Comparison of ENCODE assay signal across 8 mouse cellular contexts in genomic region chr4:127243953-127244352, GRCm38 (mm10). TPM values are rescaled to one million over a fixed set of nuclear protein-coding genes. Genes with fewer than 3 reads are reported as not detected.
DNase-seq lines count a peak whose midpoint lies in the region; ATAC-seq lines count a peak whose summit lies in the region.

No protein-coding gene starts in this region.

- no peak for DNase-seq in lung, postnatal 10 days
- DNase-seq in c-Kit-positive CD71-positive TER-119-positive erythroid progenitor cells, embryonic 14.5 days (ENCODE audit: low spot score): peak; percentile 60
- no peak for DNase-seq in left cerebral cortex, adult 9 months (ENCODE audit: low spot score in 2 of 2)
- DNase-seq in kidney, adult 8-10 months: no peak
- no peak for DNase-seq in layer of hippocampus, postnatal 36 days

- H3K27me3 ChIP-seq in lung, embryonic 15.5 days: no peaks in the 10 kb centered on the region
- no peaks in the 10 kb centered on the region for H3K27me3 ChIP-seq in hindbrain, embryonic 16.5 days (replicated peaks; ENCODE audit: control insufficient read depth, insufficient read depth, low read length)
- H3K27me3 ChIP-seq in midbrain, embryonic 13.5 days: no peaks in the 10 kb centered on the region

- no peak; the same call in none of the 2 replicates for ATAC-seq in lung, embryonic 15.5 days (ENCODE audit: borderline replicate concordance, extremely low read depth, low FRiP score, low TSS enrichment)
- peak; percentile 72 for ATAC-seq in hindbrain, embryonic 16.5 days
- ATAC-seq in midbrain, embryonic 13.5 days: no peak

- H3K4me1 ChIP-seq in lung, embryonic 15.5 days: peaks cover 13% of the 10 kb centered on the region
- peaks cover 13% of the 10 kb centered on the region for H3K4me1 ChIP-seq in hindbrain, embryonic 16.5 days (ENCODE audit: control insufficient read depth, insufficient read depth, low read depth, low read length)
- H3K4me1 ChIP-seq in midbrain, embryonic 13.5 days (replicated peaks): peaks cover 14% of the 10 kb centered on the region

- WGBS in lung, embryonic 15.5 days: 0% methylated on average over 26 of the region's 26 CpGs
- WGBS in hindbrain, embryonic 16.5 days: under 1% methylated on average over 26 of the region's 26 CpGs
- WGBS in midbrain, embryonic 13.5 days: under 1% methylated on average over 26 of the region's 26 CpGs

- H3K9ac ChIP-seq in lung, embryonic 15.5 days: peak overlapping the region; percentile 75
- peak overlapping the region; percentile 82 for H3K9ac ChIP-seq in hindbrain, embryonic 16.5 days (ENCODE audit: low read depth, low read length)
- peak overlapping the region; percentile 98 for H3K9ac ChIP-seq in midbrain, embryonic 13.5 days (replicated peaks)

- H3K4me3 ChIP-seq in lung, embryonic 15.5 days: peak overlapping the region; percentile 66
- peak overlapping the region; percentile 72 for H3K4me3 ChIP-seq in hindbrain, embryonic 16.5 days (ENCODE audit: low read length)
- H3K4me3 ChIP-seq in midbrain, embryonic 13.5 days (replicated peaks): peak overlapping the region; percentile 98

- no peaks in the 10 kb centered on the region for H3K9me3 ChIP-seq in lung, embryonic 15.5 days
- no peaks in the 10 kb centered on the region for H3K9me3 ChIP-seq in hindbrain, embryonic 16.5 days (ENCODE audit: control insufficient read depth, low read length)
- H3K9me3 ChIP-seq in midbrain, embryonic 13.5 days: no peaks in the 10 kb centered on the region

- peaks cover 15% of the 10 kb centered on the region for H3K36me3 ChIP-seq in lung, embryonic 15.5 days
- H3K36me3 ChIP-seq in hindbrain, embryonic 16.5 days (ENCODE audit: control insufficient read depth, insufficient read depth, low read length): peaks cover 10% of the 10 kb centered on the region
- peaks cover 22% of the 10 kb centered on the region for H3K36me3 ChIP-seq in midbrain, embryonic 13.5 days

- peak overlapping the region; percentile 78 for H3K4me2 ChIP-seq in lung, embryonic 15.5 days
- peak overlapping the region; percentile 91 for H3K4me2 ChIP-seq in hindbrain, embryonic 16.5 days (ENCODE audit: low read length)
- H3K4me2 ChIP-seq in midbrain, embryonic 13.5 days (replicated peaks): peak overlapping the region; percentile 78

- H3K27ac ChIP-seq in lung, embryonic 15.5 days: 0 out of 2 replicates have a peak overlapping the region, but pooled peaks have one; percentile 1
- peak overlapping the region; percentile 55; the same call in 1 of the 2 replicates for H3K27ac ChIP-seq in hindbrain, embryonic 16.5 days (ENCODE audit: low read depth, low read length)
- H3K27ac ChIP-seq in midbrain, embryonic 13.5 days: peak overlapping the region; percentile 48; the same call in 1 of the 2 replicates

RNA-seq across cellular contexts. Expression of gene Smim12, which starts 0.4 kb away (rescaled TPM):
- polyA plus RNA-seq in lung, embryonic 15.5 days (2015; fragmentation: Nextera tagmentation; extraction: Ambion mirVana): 57.2 and 63.1 TPM in 2 replicates
- polyA plus RNA-seq in hindbrain, embryonic 16.5 days (2015; fragmentation: Nextera tagmentation; extraction: Ambion mirVana): 61.4 and 61.6 TPM in 2 replicates
- 45.1 and 48.0 TPM in 2 replicates for polyA plus RNA-seq in midbrain, embryonic 13.5 days (2015; fragmentation: Nextera tagmentation; extraction: Ambion mirVana)
- total RNA-seq in layer of hippocampus, postnatal 36 days (2021): 10 to 100 TPM; 51.2 to 59.5 TPM

Comparison
In these comparisons a context has a peak if more than half of its experiments do, and no peak if none do; other contexts are left out.
1. H3K27ac ChIP-seq: peak in every context shown above with its lines; median percentile 55 in hindbrain, embryonic 16.5 days; 48 in midbrain, embryonic 13.5 days; 1 in lung, embryonic 15.5 days.